Mouse (Mus musculus) small intestine, adult 2 months (tissue): ENCODE measurements around the gene Prkca. TPM values are rescaled to one million over a fixed set of nuclear protein-coding genes. Genes with fewer than 3 reads are reported as not detected.

Experiments used
- H3K27ac ChIP-seq: fragments of 200-500 bp; 2 replicates; pipeline ENCODE4 v1.5.1; 2012; ENCODE audit warnings: low read depth, low read length, control low read depth, inconsistent platforms; ENCODE audit not compliant: insufficient read depth
- H3K27me3 ChIP-seq: fragments of 200-500 bp; 2 replicates; pipeline ENCODE4 v1.6.1; 2012; ENCODE audit warnings: mild to moderate bottlenecking, moderate library complexity, low read length, inconsistent platforms; ENCODE audit not compliant: control insufficient read depth, insufficient read depth
- H3K36me3 ChIP-seq: fragments of 200-500 bp; 2 replicates; pipeline ENCODE4 v1.6.1; 2012; ENCODE audit warnings: mild to moderate bottlenecking, low read length, control low read depth, inconsistent platforms; ENCODE audit not compliant: control insufficient read depth, insufficient read depth
- H3K4me1 ChIP-seq: fragments of 200-500 bp; 2 replicates; pipeline ENCODE4 v1.6.1; 2012; ENCODE audit warnings: low read length, inconsistent platforms, mixed read lengths; ENCODE audit not compliant: control insufficient read depth, insufficient read depth, insufficient read length
- H3K4me3 ChIP-seq: fragments of 200-500 bp; 2 replicates; pipeline ENCODE4 v1.5.1; 2012; ENCODE audit warnings: low read depth, mild to moderate bottlenecking, control low read depth, inconsistent platforms, low read length, moderate library complexity
- CTCF ChIP-seq: fragments of 200-500 bp; IDR thresholded peaks from 2 replicates; pipeline ENCODE4 v1.5.1; 2012; ENCODE audit warnings: low read depth, mild to moderate bottlenecking, control low read depth, inconsistent platforms, low read length, moderate library complexity, mixed read lengths; ENCODE audit not compliant: insufficient replicate concordance, insufficient read length; ENCODE audit errors: extremely low read depth
- POLR2A ChIP-seq: fragments of 200-500 bp; IDR thresholded peaks from 2 replicates; pipeline ENCODE4 v1.6.1; 2012; ENCODE audit warnings: low read depth, mild to moderate bottlenecking, control low read depth, inconsistent platforms, low read length, moderate library complexity
- WGBS: fragments of 180-500 bp; shearing (Covaris S2); methylation state at CpG from one replicate; pipeline ENCODE4 v1.1.7; 2018; 5-methylcytosine and 5-hydroxymethylcytosine counted together
- polyA plus RNA-seq: library from polyadenylated mRNA; depleted of rRNA; stranded (reverse); fragments of >200 nt; gene quantifications from 2 replicates; pipeline ENCODE4 v1.2.3, GENCODE M21; 2012

Gene Prkca
- polyA plus RNA-seq, 1 experiment = 13.9 TPM

- Histone ChIP-seq H3K36me3 (no peaks in the 10 kb centered on the region), H3K4me1 (no peaks in the 10 kb centered on the region), H3K27ac (no peak overlapping the region), H3K27me3 (no peaks in the 10 kb centered on the region), H3K4me3 (no peak overlapping the region)
- WGBS = 40% methylated on average over 16 of the region's 16 CpGs
- no peak for TF ChIP-seq CTCF
- no peak for TF ChIP-seq POLR2A
Measured at GRCm38 (mm10) chr11:107919852-107920508, 423.7 kb downstream of the Prkca start.

- Histone ChIP-seq H3K27me3 (no peaks in the 10 kb centered on the region), H3K36me3 (no peaks in the 10 kb centered on the region), H3K4me1 (no peaks in the 10 kb centered on the region), H3K27ac (no peak overlapping the region), H3K4me3 (no peak overlapping the region)
- 64% methylated on average over 9 of the region's 9 CpGs for WGBS
- no peak for TF ChIP-seq POLR2A
- no peak for TF ChIP-seq CTCF
Measured at GRCm38 (mm10) chr11:107917721-107918235, 425.9 kb downstream of the Prkca start.

- TF ChIP-seq CTCF = no peak
- no peak for TF ChIP-seq POLR2A
- Histone ChIP-seq H3K4me3 (no peak within 1 kb of the TSS), H3K36me3 (no peaks in the 10 kb centered on the region), H3K27ac (no peak within 1 kb of the TSS), H3K4me1 (no peaks in the 10 kb centered on the region), H3K27me3 (no peaks in the 10 kb centered on the region)
- WGBS = 6% methylated on average over 36 of the region's 36 CpGs
Measured at GRCm38 (mm10) chr11:107914634-107915226, 429.0 kb downstream of the Prkca start, which contains the start of gene Cacng5. Gene Cacng5, minus strand, starts transcription at chr11:107915055.

GRCm38 (mm10) chr11:107913317-107913716, 430.4 kb downstream of the Prkca start:
- no peak overlapping the region for H3K27ac ChIP-seq
- TF ChIP-seq CTCF (no peak), POLR2A (no peak)
- H3K36me3 ChIP-seq = no peaks in the 10 kb centered on the region
- H3K27me3 ChIP-seq = no peaks in the 10 kb centered on the region
- no peaks in the 10 kb centered on the region for H3K4me1 ChIP-seq
- H3K4me3 ChIP-seq = no peak overlapping the region
- 47% methylated on average over 3 of the region's 3 CpGs for WGBS

GRCm38 (mm10) chr11:107905364-107905763, 438.4 kb downstream of the Prkca start:
- Histone ChIP-seq H3K27me3 (no peaks in the 10 kb centered on the region), H3K27ac (no peak overlapping the region), H3K4me1 (no peaks in the 10 kb centered on the region), H3K4me3 (no peak overlapping the region), H3K36me3 (no peaks in the 10 kb centered on the region)
- WGBS = 58% methylated on average over 9 of the region's 9 CpGs
- TF ChIP-seq POLR2A = no peak
- TF ChIP-seq CTCF = no peak

- Histone ChIP-seq H3K36me3 (no peaks in the 10 kb centered on the region), H3K27me3 (no peaks in the 10 kb centered on the region), H3K4me1 (no peaks in the 10 kb centered on the region), H3K27ac (no peak overlapping the region), H3K4me3 (no peak overlapping the region)
- TF ChIP-seq POLR2A = no peak
- TF ChIP-seq CTCF = no peak
- 36% methylated on average over 4 of the region's 4 CpGs for WGBS
Measured at GRCm38 (mm10) chr11:107903966-107904605, 439.6 kb downstream of the Prkca start.

GRCm38 (mm10) chr11:107900470-107900869, 443.3 kb downstream of the Prkca start:
- TF ChIP-seq CTCF = no peak
- no peak for TF ChIP-seq POLR2A
- Histone ChIP-seq H3K27ac (no peak overlapping the region), H3K4me3 (no peak overlapping the region), H3K4me1 (no peaks in the 10 kb centered on the region), H3K36me3 (no peaks in the 10 kb centered on the region), H3K27me3 (no peaks in the 10 kb centered on the region)
- WGBS = 49% methylated on average over 4 of the region's 4 CpGs
